Mouse (Mus musculus) right cerebral cortex, postnatal 4 days (tissue): Measurements from ENCODE around the gene Gzmk.

Experiments
- DNase-seq: peaks from one replicate; pipeline ENCODE4 v3.0.0-alpha.2; 2022

Gene Gzmk

GRCm38 (mm10) chr13:113201631-113202030, 24.1 kb downstream of the Gzmk start:
- DNase-seq: no peak

DNA sequence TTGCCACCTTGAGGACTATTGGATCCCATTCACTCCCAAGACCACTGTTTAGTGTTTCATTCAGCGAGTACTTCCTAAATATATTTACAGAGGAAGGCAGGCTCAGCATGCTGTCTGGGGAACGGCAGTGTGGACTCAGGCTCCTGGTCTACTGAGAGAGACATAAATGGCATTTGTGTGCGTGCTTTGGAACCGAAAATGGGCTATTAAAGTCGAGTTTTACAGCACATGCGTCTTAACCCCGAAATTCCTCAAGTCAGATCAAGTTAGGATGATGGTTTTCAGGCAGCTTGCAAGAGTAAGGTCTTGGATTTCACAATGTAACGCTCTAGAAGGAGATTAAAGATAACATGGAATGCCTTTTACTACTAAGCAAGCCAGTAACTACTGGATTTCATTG, 25.0 kb downstream of the Gzmk start:
- no peak for DNase-seq

- no peak for DNase-seq
Observed at GRCm38 (mm10) chr13:113199331-113199730, 26.4 kb downstream of the Gzmk start.

DNA sequence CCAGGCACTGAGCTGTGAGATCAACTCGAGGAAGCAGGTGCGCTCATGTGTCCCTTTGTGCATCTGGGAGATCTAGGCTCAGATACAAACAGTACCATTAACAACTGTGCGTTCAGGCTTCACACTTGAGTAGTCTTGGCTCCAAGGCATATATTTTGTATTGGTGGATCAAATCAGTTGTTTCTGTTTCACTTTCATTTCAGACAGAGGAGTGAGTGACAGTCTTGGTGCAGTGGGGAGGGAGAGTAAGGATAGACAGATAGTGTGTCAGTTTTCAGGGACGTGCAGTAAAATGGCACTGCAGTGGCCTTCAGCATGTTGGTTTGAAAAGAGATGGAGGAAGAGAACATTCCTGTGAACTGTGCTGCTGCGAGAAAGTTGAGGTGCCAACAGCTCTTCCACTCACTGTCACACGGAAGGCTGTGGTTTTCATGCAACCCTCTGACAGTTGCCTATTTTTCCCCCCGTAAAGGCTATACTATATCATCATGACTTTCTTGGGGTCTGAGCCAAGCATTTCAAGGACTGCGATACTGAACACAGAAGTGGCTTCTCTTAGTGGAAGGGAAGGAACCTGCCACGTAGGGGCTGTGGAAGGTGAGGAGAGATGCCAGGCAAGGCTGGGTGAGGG, 27.7 kb downstream of the Gzmk start:
- no peak for DNase-seq

DNA sequence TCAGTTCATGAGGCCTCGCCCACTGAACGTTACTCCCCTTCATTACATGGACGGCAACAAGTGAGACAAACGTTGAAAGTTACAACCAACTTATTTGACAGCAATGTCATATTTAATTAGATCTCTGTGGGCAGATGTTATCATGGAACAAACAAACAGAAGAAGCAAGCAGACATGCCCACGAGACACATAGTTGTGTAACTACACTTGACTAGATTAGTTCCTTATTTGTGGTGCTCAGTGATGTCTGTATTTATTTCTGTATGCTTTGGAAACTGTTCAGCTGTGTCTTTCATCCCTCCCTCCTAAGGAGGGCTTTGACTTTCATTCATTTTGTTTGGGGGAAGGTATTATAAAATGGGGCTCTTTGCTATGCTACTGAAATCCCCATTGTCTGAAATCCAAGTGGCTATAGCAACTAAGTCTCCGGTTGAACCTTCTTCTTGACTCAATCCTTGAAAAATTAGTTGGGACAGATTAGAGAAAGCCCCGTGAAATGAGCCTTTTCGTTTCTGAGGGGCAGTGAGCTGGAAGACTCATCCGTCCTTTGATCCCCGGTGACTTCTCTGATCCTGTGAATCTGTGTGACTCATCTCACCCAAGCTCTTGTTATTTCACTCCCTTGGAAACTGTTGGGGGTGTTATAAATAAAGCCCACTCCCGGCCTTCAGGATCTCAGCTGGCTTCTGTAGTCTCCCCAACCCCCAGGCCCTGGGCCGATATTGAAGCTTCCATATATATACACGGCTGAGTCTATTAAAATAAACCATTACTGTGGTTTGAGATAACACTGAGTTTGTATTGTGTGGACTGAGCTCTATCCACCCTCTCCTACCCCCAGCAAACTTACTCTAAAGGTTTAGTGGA, 28.7 kb downstream of the Gzmk start:
- DNase-seq: no peak

- no peak for DNase-seq
Observed at GRCm38 (mm10) chr13:113183720-113184119, 42.0 kb downstream of the Gzmk start.

DNA sequence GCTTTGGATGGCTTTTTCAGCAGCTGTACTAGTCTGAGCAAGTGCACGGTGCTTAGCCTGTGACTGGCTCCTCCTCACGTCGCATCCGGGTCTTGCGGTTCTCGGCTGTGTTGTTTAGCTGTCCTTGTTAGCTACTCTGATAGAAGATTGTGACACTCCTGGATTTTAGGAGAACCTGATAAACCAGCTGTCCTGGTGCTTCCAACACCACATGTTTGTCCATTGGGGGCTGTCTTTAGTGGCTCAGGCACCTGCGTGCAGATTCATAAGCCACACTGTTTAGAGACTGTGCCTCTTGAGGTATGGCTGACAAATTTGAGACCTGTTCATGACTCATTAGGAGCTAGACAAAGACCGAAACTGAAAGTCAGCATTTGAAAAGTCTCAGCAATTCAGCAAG, 42.4 kb downstream of the Gzmk start:
- no peak for DNase-seq

- DNase-seq: no peak
Observed at GRCm38 (mm10) chr13:113174162-113174561, 51.5 kb downstream of the Gzmk start.

DNA sequence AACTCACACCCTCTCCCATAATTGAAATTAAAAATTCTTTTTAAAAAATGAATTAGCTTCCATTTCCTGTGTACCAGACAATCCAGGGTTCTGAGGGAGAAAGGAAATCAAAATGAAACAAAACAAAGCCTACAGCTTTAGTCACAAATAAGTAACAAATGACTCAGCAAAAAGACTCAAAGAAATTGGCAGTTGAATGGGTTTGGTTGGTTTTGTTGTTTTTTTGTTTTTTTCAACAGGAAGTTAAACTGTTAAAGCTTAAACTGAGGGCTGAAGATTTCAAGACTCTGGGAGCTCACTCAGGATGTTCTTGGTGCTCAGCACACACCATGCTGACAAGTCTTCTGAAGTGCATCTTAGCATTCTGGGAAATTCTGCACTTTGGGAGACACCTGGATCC, 55.5 kb downstream of the Gzmk start:
- DNase-seq: no peak

- DNase-seq: no peak
Observed at GRCm38 (mm10) chr13:113168018-113168534, 57.6 kb downstream of the Gzmk start.

GRCm38 (mm10) chr13:113164252-113165005, 61.3 kb downstream of the Gzmk start:
- DNase-seq: no peak

DNA sequence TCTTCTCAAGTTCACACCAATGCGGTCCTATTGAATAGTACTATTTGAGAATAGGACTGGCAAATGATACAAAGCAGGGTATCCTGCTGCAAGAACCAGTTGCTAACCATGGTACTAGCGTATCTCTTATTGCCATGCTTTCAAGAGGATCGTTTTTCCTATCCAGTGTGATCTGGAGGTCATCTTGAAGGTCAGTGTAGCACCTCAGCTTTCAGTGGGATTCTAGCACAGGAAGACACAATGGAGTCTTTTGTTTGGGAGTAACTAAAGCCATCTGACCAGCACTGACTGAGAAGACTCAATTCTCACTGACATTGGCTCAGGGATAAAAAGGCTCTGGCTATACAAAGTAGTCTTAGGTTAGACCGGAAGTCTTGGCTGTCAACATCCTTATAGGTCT, 74.2 kb downstream of the Gzmk start:
- no peak for DNase-seq

DNA sequence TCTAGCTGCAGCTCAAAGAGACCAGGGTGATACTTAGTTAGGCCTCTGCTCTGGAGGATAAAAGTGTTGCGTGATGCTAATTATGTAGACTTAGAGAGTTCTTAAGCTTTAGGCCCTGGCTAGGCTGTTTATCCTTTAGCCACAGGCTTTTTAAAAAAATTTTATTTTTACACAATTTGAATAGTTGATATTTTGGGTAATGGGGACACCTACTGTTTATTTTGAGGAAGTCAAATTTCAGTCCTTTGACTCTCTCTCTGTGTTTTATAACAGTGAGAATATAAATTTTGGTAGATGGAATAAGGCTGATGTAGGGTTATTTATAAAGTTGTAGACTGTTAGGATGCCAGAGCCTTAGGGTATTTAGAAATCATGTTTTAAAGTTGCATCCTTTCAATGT, 86.1 kb downstream of the Gzmk start:
- DNase-seq: no peak

- DNase-seq: no peak
Observed at GRCm38 (mm10) chr13:113129974-113130373, 95.7 kb downstream of the Gzmk start.
